21 mouse cellular contexts compared by ENCODE assay signal in genomic region chr3:51199130-51199529, GRCm38 (mm10). TPM values are rescaled to one million over a fixed set of nuclear protein-coding genes. Genes with fewer than 3 reads are reported as not detected.
DNase-seq lines count a peak whose midpoint lies in the region; ATAC-seq lines count a peak whose summit lies in the region.
"Had no signal": no experiment of that assay in that cellular context is flagged by ENCODE, and none has a peak within 500 bp of the region (broad histone marks: within the 10 kb centered on the region; RNA-seq: fewer than 3 reads in every experiment).

No protein-coding gene starts in this region.

- H3K27me3 ChIP-seq in heart, embryonic 12.5 days (replicated peaks) = no peaks in the 10 kb centered on the region
- H3K27me3 ChIP-seq in heart, embryonic 10.5 days (ENCODE audit: insufficient read depth, poor library complexity, severe bottlenecking) = no peaks in the 10 kb centered on the region
- 0 out of 2 replicates have a peak, but pooled peaks cover 11% of the 10 kb centered on the region for H3K27me3 ChIP-seq in liver, embryonic 13.5 days
- no peaks in the 10 kb centered on the region for H3K27me3 ChIP-seq in liver, embryonic 11.5 days (replicated peaks; ENCODE audit: control insufficient read depth, insufficient read depth, low read length)
- H3K27me3 ChIP-seq: embryonic facial prominence, embryonic 12.5 days; forebrain, embryonic 15.5 days had no signal

- no peaks in the 10 kb centered on the region for H3K9me3 ChIP-seq in heart, embryonic 12.5 days (replicated peaks)
- no peaks in the 10 kb centered on the region for H3K9me3 ChIP-seq in heart, embryonic 10.5 days
- 0 out of 2 replicates have a peak, but pooled peaks cover 4% of the 10 kb centered on the region for H3K9me3 ChIP-seq in liver, embryonic 13.5 days (replicated peaks)
- no peaks in the 10 kb centered on the region for H3K9me3 ChIP-seq in liver, embryonic 11.5 days (ENCODE audit: control insufficient read depth, low read length)
- H3K9me3 ChIP-seq: embryonic facial prominence, embryonic 12.5 days; forebrain, embryonic 15.5 days; hindbrain, embryonic 10.5 days had no signal

- no peak overlapping the region for H3K4me3 ChIP-seq in heart, embryonic 12.5 days
- no peak overlapping the region for H3K4me3 ChIP-seq in heart, embryonic 10.5 days
- H3K4me3 ChIP-seq in liver, embryonic 13.5 days (replicated peaks) = no peak overlapping the region
- no peak overlapping the region for H3K4me3 ChIP-seq in liver, embryonic 11.5 days (ENCODE audit: low read depth, low read length)
- H3K4me3 ChIP-seq: embryonic facial prominence, embryonic 12.5 days; forebrain, embryonic 15.5 days; hindbrain, embryonic 10.5 days had no signal

- no peak for DNase-seq in heart, embryonic 10.5 days (ENCODE audit: low spot score)
- DNase-seq in liver, embryonic 13.5 days = no peak
- no peak for DNase-seq in liver, embryonic 11.5 days (ENCODE audit: low spot score)
- peak; percentile 36 for DNase-seq in ZHBTc4 (ENCODE audit: low read depth, low spot score)
- DNase-seq in spleen, postnatal 4 days (ENCODE audit: low spot score in 2 of 2) = no peak
- no peak for DNase-seq in right cerebral cortex, postnatal 25 days
- DNase-seq: adrenal gland, adult 2 months; adrenal gland, postnatal 25 days; cerebellum, adult 11 months; cerebellum, adult 8-10 months; cerebellum, postnatal 14 days; gastrocnemius, postnatal 10 days; heart, postnatal 10 days; kidney, adult 2 months had no signal

- 0 out of 2 replicates have a peak, but pooled peaks have one; percentile 37 for ATAC-seq in heart, embryonic 12.5 days (ENCODE audit: insufficient number of reproducible peaks, low FRiP score)
- ATAC-seq in liver, embryonic 13.5 days (ENCODE audit: low read depth) = 0 out of 2 replicates have a peak, but pooled peaks have one; percentile 13
- no peak for ATAC-seq in liver, embryonic 11.5 days (replicated peaks; ENCODE audit: low FRiP score)
- 0 out of 2 replicates have a peak, but pooled peaks have one; percentile 1 for ATAC-seq in granulocyte monocyte progenitor cell, adult 5-6 weeks (replicated peaks; ENCODE audit: poor library complexity, severe bottlenecking)
- ATAC-seq: forebrain, embryonic 15.5 days; intestine, embryonic 16.5 days had no signal

- no peaks in the 10 kb centered on the region for H3K36me3 ChIP-seq in heart, embryonic 12.5 days
- no peaks in the 10 kb centered on the region for H3K36me3 ChIP-seq in heart, embryonic 10.5 days
- H3K36me3 ChIP-seq in liver, embryonic 13.5 days = no peaks in the 10 kb centered on the region
- H3K36me3 ChIP-seq in liver, embryonic 11.5 days (ENCODE audit: control insufficient read depth, insufficient read depth, low read length) = no peaks in the 10 kb centered on the region
- H3K36me3 ChIP-seq: embryonic facial prominence, embryonic 12.5 days; forebrain, embryonic 15.5 days; hindbrain, embryonic 10.5 days had no signal

- WGBS in heart, embryonic 12.5 days = 45% methylated on average over 6 of the region's 6 CpGs
- 59% methylated on average over 6 of the region's 6 CpGs for WGBS in heart, embryonic 10.5 days
- WGBS in liver, embryonic 13.5 days (ENCODE audit: insufficient replicate concordance) = 11% methylated on average over 6 of the region's 6 CpGs
- WGBS in liver, embryonic 11.5 days = 36% methylated on average over 6 of the region's 6 CpGs

- H3K4me2 ChIP-seq in heart, embryonic 12.5 days = no peak overlapping the region
- H3K4me2 ChIP-seq in liver, embryonic 13.5 days = no peak overlapping the region
- H3K4me2 ChIP-seq in liver, embryonic 11.5 days = no peak overlapping the region
- H3K4me2 ChIP-seq: embryonic facial prominence, embryonic 12.5 days; forebrain, embryonic 15.5 days; hindbrain, embryonic 14.5 days had no signal

- peaks cover 12% of the 10 kb centered on the region for H3K4me1 ChIP-seq in heart, embryonic 12.5 days (replicated peaks)
- H3K4me1 ChIP-seq in heart, embryonic 10.5 days = peaks cover 17% of the 10 kb centered on the region; the same call in 1 of the 2 replicates
- H3K4me1 ChIP-seq in liver, embryonic 13.5 days (replicated peaks) = peaks cover 8% of the 10 kb centered on the region; the same call in 1 of the 2 replicates
- H3K4me1 ChIP-seq in liver, embryonic 11.5 days (replicated peaks; ENCODE audit: control insufficient read depth, insufficient read depth, low read length) = no peaks in the 10 kb centered on the region
- H3K4me1 ChIP-seq: forebrain, embryonic 15.5 days; hindbrain, embryonic 10.5 days had no signal

- no peak overlapping the region for H3K9ac ChIP-seq in heart, embryonic 12.5 days
- no peak overlapping the region for H3K9ac ChIP-seq in liver, embryonic 13.5 days
- H3K9ac ChIP-seq in liver, embryonic 11.5 days (ENCODE audit: low read depth, low read length) = no peak overlapping the region
- H3K9ac ChIP-seq: embryonic facial prominence, embryonic 12.5 days; forebrain, embryonic 15.5 days; hindbrain, embryonic 14.5 days had no signal

- no peak overlapping the region for H3K27ac ChIP-seq in heart, embryonic 12.5 days (ENCODE audit: poor library complexity, severe bottlenecking)
- no peak overlapping the region for H3K27ac ChIP-seq in heart, embryonic 10.5 days
- H3K27ac ChIP-seq in liver, embryonic 13.5 days = no peak overlapping the region
- H3K27ac ChIP-seq in liver, embryonic 11.5 days (ENCODE audit: low read depth, low read length) = no peak overlapping the region
- H3K27ac ChIP-seq: embryonic facial prominence, embryonic 12.5 days; forebrain, embryonic 15.5 days; hindbrain, embryonic 10.5 days; hindbrain, embryonic 14.5 days had no signal

RNA-seq across cellular contexts. Expression of gene Noct, which starts 25.1 kb away (rescaled TPM):
- polyA plus RNA-seq in heart, embryonic 12.5 days (2016; fragmentation: Nextera tagmentation; extraction: Ambion mirVana) = 12.4 and 14.0 TPM in 2 replicates
- polyA plus RNA-seq in heart, embryonic 10.5 days (2016; fragmentation: Nextera tagmentation; extraction: Ambion mirVana) = 10.7 and 13.7 TPM in 2 replicates
- 20.5 and 23.1 TPM in 2 replicates for polyA plus RNA-seq in liver, embryonic 13.5 days (2015; fragmentation: Nextera tagmentation; extraction: Ambion mirVana)
- polyA plus RNA-seq in liver, embryonic 11.5 days (2014; fragmentation: Nextera tagmentation; extraction: Ambion mirVana) = 29.0 and 30.7 TPM in 2 replicates
- total RNA-seq in granulocyte monocyte progenitor cell, adult 5-6 weeks (2014; fragmentation: Nextera tagmentation) = 13.9 and 24.0 TPM in 2 replicates
- 7.0 and 9.5 TPM in 2 replicates for total RNA-seq in granulocyte monocyte progenitor cell, adult 5-6 weeks (2017)
